Mouse (Mus musculus) C2C12 (cell line): ENCODE measurements at regions not wholly inside any gene's neighbourhood (a gene's known extent, or its start where the extent isn't known, plus 50 kb on each side); places are given as distances from the start of the nearest gene placed in this dataset.

Experiments
- CEBPB ChIP-seq: IDR thresholded peaks from one replicate; pipeline ENCODE4 v1.6.1; 2011; ENCODE audit warnings: low read depth, mild to moderate bottlenecking, control low read depth, moderate library complexity
- CTCF ChIP-seq: IDR thresholded peaks from one replicate; pipeline ENCODE4 v1.5.1; 2011; ENCODE audit not compliant: control insufficient read depth, insufficient read depth, insufficient read length
- MYOD1 ChIP-seq: IDR thresholded peaks from one replicate; pipeline ENCODE4 v1.6.1; 2011; ENCODE audit warnings: low read depth; ENCODE audit not compliant: control insufficient read depth, insufficient read length
- MYOG ChIP-seq: IDR thresholded peaks from one replicate; pipeline ENCODE4 v1.6.1; 2011; ENCODE audit not compliant: control insufficient read depth, insufficient read length; ENCODE audit errors: extremely low read depth

GRCm38 (mm10) chr15:88386711-88387110 is 213.4 kb upstream of the Zdhhc25 start:
- TF ChIP-seq CTCF (no peak), CEBPB (no peak), MYOG (no peak), MYOD1 (no peak)
